Mouse (Mus musculus) kidney, embryonic 14.5 days (tissue): ENCODE measurements around the gene Itga3. TPM values are rescaled to one million over a fixed set of nuclear protein-coding genes. Genes with fewer than 3 reads are reported as not detected.
A peak's percentile ranks its signal among the peaks of the same experiment; 100 is the strongest.

Experiments
- ATAC-seq: fragments of 200-750 bp; cut with Nextera tagmentation; 2 replicates; pipeline ENCODE4 v1.8.0; 2017; ENCODE audit warnings: moderate number of reproducible peaks, mild to moderate bottlenecking, moderate TSS enrichment, moderate library complexity; ENCODE audit not compliant: low FRiP score, low TSS enrichment
- H3K27ac ChIP-seq: fragments of 300-500 bp; sonication (generic); 2 replicates; pipeline ENCODE4 v1.5.1; 2014; ENCODE audit warnings: low read depth, mild to moderate bottlenecking, low read length, moderate library complexity, mixed read lengths
- H3K27me3 ChIP-seq: fragments of 300-500 bp; sonication (generic); 2 replicates; pipeline ENCODE4 v1.6.1; 2014; ENCODE audit warnings: mild to moderate bottlenecking, low read length; ENCODE audit not compliant: control insufficient read depth, insufficient read depth
- H3K36me3 ChIP-seq: fragments of 300-500 bp; sonication (generic); 2 replicates; pipeline ENCODE4 v1.6.1; 2014; ENCODE audit warnings: low read length, mixed read lengths; ENCODE audit not compliant: control insufficient read depth, insufficient read depth
- H3K4me1 ChIP-seq: fragments of 300-500 bp; sonication (generic); 2 replicates; pipeline ENCODE4 v1.6.1; 2014; ENCODE audit warnings: low read length, mixed read lengths; ENCODE audit not compliant: control insufficient read depth, insufficient read depth
- H3K4me2 ChIP-seq: fragments of 300-500 bp; sonication (generic); replicated peaks from 2 replicates; pipeline ENCODE4 v1.6.1; 2014; ENCODE audit warnings: low read depth, mild to moderate bottlenecking, low read length
- H3K4me3 ChIP-seq: fragments of 300-500 bp; sonication (generic); 2 replicates; pipeline ENCODE4 v1.5.1; 2014; ENCODE audit warnings: mild to moderate bottlenecking, low read length
- H3K9ac ChIP-seq: fragments of 300-500 bp; sonication (generic); 2 replicates; pipeline ENCODE4 v1.6.1; 2014; ENCODE audit warnings: low read depth, mild to moderate bottlenecking, low read length, moderate library complexity
- H3K9me3 ChIP-seq: fragments of 300-500 bp; sonication (generic); 2 replicates; pipeline ENCODE4 v1.6.1; 2016; ENCODE audit warnings: low read length; ENCODE audit not compliant: control insufficient read depth
- WGBS: fragments of 180-500 bp; shearing (Covaris S2); extraction: QIAGEN DNeasy Blood & Tissue Kit; methylation state at CpG from one replicate; pipeline ENCODE4 v1.1.7; 2014; 5-methylcytosine and 5-hydroxymethylcytosine counted together
- polyA plus RNA-seq: library from polyadenylated mRNA; unstranded; fragments of >200 nt; fragmentation: Nextera tagmentation; extraction: Ambion mirVana; gene quantifications from 2 replicates; pipeline ENCODE4 v1.2.1, GENCODE M21; 2014

The Itga3 gene
- polyA plus RNA-seq, 1 experiment from 2014 or later: 20.9 TPM

DNA sequence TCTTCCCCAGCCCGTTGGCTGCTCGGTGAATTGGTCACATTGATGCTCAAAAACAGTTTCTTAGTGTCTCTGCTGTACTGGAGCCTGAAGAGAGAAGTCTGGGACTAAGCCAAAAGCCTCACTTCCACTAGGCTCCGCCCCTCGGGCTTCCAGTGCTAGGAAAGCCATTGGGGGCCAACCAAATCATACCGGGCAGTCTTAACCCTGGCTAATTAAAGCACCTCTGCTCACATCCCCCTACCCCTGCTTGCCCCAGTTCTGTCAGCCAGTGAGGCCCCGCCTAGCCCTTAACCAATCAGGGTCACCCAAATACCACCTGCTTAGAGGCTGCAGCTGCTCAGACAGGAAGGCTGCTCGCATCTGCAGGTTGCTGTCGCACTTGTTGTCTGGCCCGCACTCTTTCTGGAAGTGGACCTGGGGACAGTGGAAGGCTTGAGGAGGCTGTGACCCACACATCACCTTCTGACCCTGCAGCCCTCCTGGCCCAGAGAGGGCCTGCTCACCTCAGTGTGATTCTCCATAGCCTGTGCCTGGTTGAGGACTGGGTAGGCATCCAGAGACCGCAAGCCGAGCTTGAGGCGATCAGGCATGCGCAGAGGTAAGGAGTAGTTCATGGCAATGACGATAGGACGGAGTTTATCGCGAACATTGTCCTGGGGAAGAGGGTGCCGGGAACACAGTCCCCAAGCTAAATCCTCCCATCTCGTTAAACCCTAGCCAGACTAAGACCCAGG, 19.7 kb downstream of the Itga3 start:
- 31% methylated on average over 19 of the region's 19 CpGs for WGBS
- H3K9ac ChIP-seq: no peak overlapping the region
- ATAC-seq: no peak
- H3K4me1 ChIP-seq: peaks cover 4% of the 10 kb centered on the region; the same call in 1 of the 2 replicates
- no peaks in the 10 kb centered on the region for H3K9me3 ChIP-seq
- H3K4me3 ChIP-seq: no peak overlapping the region
- H3K27ac ChIP-seq: no peak overlapping the region
- no peaks in the 10 kb centered on the region for H3K27me3 ChIP-seq
- no peak overlapping the region for H3K4me2 ChIP-seq
- H3K36me3 ChIP-seq: peaks cover 23% of the 10 kb centered on the region

DNA sequence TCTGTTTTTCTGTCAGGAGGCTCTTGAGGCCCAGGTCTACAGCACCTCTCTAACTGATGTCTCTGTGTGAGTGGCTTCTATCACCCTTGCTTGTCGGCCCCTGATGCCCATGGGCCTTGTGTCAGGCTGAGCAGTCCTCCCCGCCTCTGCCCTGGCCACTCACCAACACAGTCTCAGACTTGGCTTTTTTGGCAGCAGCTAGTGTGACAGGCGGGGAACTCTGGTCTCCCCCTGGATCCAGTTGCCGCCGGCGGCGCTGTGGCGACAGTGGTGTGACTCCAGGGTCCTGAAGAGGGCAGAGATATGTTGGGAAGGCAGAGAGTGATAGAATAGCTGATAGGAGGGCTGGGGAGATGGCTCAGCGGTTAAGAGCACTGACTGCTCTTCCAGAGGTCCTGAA, 23.5 kb downstream of the Itga3 start:
- Histone ChIP-seq H3K4me3 (no peak overlapping the region), H3K9me3 (no peaks in the 10 kb centered on the region), H3K4me2 (no peak overlapping the region), H3K27me3 (no peaks in the 10 kb centered on the region), H3K9ac (no peak overlapping the region), H3K4me1 (no peaks in the 10 kb centered on the region), H3K27ac (no peak overlapping the region), H3K36me3 (peaks cover 14% of the 10 kb centered on the region; the same call in 1 of the 2 replicates)
- WGBS: 74% methylated on average over 9 of the region's 9 CpGs
- ATAC-seq: no peak

DNA sequence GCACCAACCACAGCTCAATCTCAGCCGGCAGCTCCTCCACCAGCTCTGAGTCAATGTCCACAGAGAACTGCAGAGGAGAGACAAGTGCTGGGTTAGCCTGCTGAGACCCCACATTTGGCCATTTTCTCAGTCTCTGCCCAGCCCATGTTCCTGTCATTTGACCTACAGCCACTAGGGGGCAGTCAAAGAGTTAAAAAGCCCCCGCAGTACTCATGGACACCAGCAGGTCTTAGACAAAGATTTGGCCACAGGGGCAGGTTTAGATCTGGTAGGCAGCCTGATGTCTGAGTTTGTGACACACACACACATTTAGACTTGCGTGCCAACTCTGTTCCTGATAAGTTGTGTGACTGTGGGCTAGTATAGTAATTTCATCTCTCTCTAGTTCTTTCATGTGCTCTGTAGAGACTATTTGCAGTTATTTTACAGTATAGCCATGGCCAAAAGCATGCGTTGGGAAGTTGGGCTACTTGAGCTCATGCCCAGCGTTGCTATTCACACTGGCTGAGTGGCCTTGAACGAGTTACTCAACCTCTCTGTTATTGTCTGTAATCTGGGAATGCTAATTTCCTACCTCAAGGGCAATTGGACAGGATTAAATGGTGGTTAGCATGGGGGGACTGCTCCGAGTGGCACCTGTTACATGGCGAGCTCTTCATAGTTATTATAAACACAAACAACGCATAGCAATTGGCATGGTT, 29.5 kb downstream of the Itga3 start:
- Histone ChIP-seq H3K9me3 (no peaks in the 10 kb centered on the region), H3K27ac (no peak overlapping the region), H3K4me2 (no peak overlapping the region), H3K9ac (no peak overlapping the region), H3K27me3 (no peaks in the 10 kb centered on the region), H3K36me3 (0 out of 2 replicates have a peak, but pooled peaks cover 4% of the 10 kb centered on the region), H3K4me1 (no peaks in the 10 kb centered on the region), H3K4me3 (no peak overlapping the region)
- 58% methylated on average over 9 of the region's 9 CpGs for WGBS
- ATAC-seq: peak; percentile 69

DNA sequence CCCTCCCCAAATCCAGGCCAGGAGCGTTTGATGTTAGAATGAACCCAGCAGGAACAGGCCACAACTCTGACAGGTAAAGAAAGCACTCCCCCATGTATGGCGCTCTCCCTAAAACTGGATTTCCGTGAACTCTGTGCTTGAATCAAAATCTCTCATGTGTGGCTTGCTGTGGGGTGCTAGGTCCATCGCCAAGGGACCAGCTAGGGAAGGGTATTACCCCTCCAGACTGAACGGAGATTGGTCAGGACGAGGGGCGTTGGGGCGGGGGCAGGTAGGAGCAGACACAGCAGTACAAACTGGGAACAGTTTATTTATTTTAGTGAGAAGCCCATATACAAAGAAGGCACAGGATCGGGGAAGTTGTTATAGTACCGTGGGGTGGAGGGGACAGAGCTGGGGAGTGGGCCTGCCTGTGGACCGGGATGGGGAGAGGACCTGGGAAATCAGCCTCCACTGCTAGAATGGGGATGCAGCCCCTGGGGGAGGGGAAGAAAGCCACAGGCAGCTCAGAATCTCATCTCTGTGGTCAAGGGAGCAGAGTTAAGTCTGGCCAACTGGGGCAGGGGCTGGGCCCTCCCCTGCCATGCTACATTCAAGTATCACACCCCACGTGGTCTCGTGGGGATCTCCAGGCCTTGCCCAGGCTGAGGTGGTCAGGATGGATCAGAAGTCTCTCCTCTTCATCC, 32.3 kb downstream of the Itga3 start:
- H3K36me3 ChIP-seq: no peaks in the 10 kb centered on the region
- H3K27me3 ChIP-seq: no peaks in the 10 kb centered on the region
- 41% methylated on average over 13 of the region's 13 CpGs for WGBS

DNA sequence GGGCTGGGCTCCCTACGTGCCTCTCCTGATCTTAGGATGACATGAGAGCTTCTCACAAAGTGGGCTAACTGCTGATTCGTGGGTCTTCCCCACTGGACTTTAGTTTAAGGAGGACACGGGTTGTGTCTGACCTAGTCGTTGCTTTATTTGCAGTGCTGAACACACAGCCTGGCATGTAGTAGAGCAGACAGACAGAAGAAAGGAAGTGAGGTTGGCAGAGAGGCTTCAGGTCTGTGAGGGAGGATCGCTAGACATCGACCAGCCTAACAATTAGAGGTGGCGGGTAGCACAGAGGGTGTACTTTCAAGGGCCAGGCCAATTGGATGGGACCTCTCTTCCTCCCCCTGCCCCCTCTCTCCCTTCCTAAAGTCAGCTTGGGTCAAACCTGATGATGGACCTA, 33.0 kb downstream of the Itga3 start:
- no peak overlapping the region for H3K4me3 ChIP-seq
- no peak overlapping the region for H3K27ac ChIP-seq
- H3K27me3 ChIP-seq: no peaks in the 10 kb centered on the region
- no peak for ATAC-seq
- H3K9me3 ChIP-seq: no peaks in the 10 kb centered on the region
- WGBS: 52% methylated on average over 7 of the region's 7 CpGs
- H3K9ac ChIP-seq: no peak overlapping the region
- H3K4me1 ChIP-seq: peaks cover 10% of the 10 kb centered on the region; the same call in 1 of the 2 replicates
- H3K4me2 ChIP-seq: no peak overlapping the region
- no peaks in the 10 kb centered on the region; the same call in 1 of the 2 replicates for H3K36me3 ChIP-seq

More for the DNA sequence above, 32.3 kb downstream of the Itga3 start:
- H3K27ac ChIP-seq: no peak overlapping the region
- H3K4me1 ChIP-seq: peaks cover 10% of the 10 kb centered on the region; the same call in 1 of the 2 replicates
- H3K4me2 ChIP-seq: no peak overlapping the region
- H3K9ac ChIP-seq: no peak overlapping the region
- ATAC-seq: no peak
- no peak overlapping the region for H3K4me3 ChIP-seq
- no peaks in the 10 kb centered on the region for H3K9me3 ChIP-seq

DNA sequence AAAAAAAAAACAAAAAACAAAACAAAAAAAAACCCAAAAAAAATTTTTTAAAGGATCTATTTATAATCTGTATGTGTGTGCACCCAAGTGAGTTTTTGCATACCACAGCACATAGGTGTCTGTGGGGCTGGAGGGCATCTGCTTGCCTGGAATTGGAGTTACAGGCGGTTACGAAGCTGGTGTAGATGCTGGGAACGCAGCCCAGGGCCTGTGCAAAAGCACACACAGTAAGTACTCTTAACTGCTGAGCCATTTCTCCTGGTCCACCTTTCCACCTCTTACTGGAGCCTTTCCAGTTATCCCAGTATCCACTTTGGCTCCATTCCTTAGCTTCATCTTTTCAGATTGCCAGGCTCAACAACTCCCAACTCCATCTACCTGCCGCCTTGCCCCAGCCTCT, 33.5 kb downstream of the Itga3 start:
- 88% methylated on average over 4 of the region's 4 CpGs for WGBS
- H3K4me2 ChIP-seq: no peak overlapping the region
- no peak for ATAC-seq

DNA sequence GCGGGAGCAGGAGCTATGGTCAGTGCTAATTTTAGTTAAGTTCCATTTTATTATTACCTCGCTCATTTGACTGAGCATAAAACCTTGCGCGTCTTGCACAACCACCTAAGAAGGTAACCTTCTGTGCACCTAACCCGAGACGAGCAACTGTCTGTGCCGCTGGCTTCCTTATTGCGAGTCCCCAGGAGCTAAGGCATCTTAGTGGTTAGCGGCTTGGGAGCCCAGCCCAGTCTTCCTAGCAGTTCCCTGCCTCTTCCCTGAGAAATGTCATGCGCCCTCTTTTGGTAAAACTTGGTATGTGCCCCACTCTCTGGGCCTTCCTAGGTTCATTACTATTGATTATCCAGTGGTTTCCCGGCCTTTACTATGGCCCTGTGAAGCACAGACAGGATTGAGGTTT, 34.5 kb downstream of the Itga3 start:
- no peak for ATAC-seq
- no peaks in the 10 kb centered on the region for H3K9me3 ChIP-seq
- H3K4me3 ChIP-seq: peak overlapping the region; percentile 65
- no peaks in the 10 kb centered on the region for H3K27me3 ChIP-seq
- WGBS: under 1% methylated on average over 11 of the region's 11 CpGs
- peaks cover 10% of the 10 kb centered on the region; the same call in 1 of the 2 replicates for H3K4me1 ChIP-seq
- H3K4me2 ChIP-seq: peak overlapping the region; percentile 83
- H3K36me3 ChIP-seq: peaks cover 6% of the 10 kb centered on the region; the same call in 1 of the 2 replicates
- H3K9ac ChIP-seq: peak overlapping the region; percentile 32; the same call in 1 of the 2 replicates
- no peak overlapping the region for H3K27ac ChIP-seq

More for the DNA sequence above, 33.5 kb downstream of the Itga3 start:
- H3K27me3 ChIP-seq: no peaks in the 10 kb centered on the region
- H3K4me1 ChIP-seq: peaks cover 10% of the 10 kb centered on the region; the same call in 1 of the 2 replicates
- no peak overlapping the region for H3K4me3 ChIP-seq
- no peak overlapping the region for H3K9ac ChIP-seq
- H3K27ac ChIP-seq: no peak overlapping the region
- no peaks in the 10 kb centered on the region for H3K9me3 ChIP-seq
- H3K36me3 ChIP-seq: peaks cover 3% of the 10 kb centered on the region; the same call in 1 of the 2 replicates

DNA sequence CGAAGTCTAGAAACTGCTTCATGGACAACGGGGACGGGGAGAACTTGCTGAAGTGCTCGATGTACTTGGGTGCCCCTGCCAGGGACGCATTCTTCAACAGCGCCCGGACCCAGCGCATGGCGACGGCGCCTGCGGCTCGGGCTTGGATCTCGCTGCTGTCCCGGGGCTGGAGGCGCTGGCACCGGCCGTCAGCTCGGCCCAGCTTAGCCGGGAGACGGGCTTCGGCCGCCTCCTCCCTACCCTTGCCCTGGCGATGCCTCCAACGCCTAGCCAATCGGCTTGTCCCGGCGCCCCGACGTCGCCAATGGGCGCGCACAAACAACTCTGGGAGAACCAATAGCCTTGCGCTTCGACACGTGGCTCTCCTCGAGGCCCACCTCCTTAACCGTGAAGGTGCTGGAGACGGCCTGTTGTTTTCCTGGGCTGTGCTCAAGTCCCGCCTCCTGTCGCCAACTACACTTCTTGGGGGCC, 35.4 kb downstream of the Itga3 start, which contains the start of gene Pdk2:
Gene Pdk2, minus strand, starts transcription at position 216 of the 471 bp plus-strand sequence.
- ATAC-seq: peak; percentile 96
- Histone ChIP-seq H3K9me3 (no peaks in the 10 kb centered on the region), H3K27ac (peak within 1 kb of the TSS; percentile 61), H3K4me3 (peak within 1 kb of the TSS; percentile 65), H3K4me2 (peak within 1 kb of the TSS; percentile 83), H3K4me1 (peaks cover 10% of the 10 kb centered on the region; the same call in 1 of the 2 replicates), H3K9ac (peak within 1 kb of the TSS; percentile 58), H3K36me3 (peaks cover 6% of the 10 kb centered on the region; the same call in 1 of the 2 replicates), H3K27me3 (no peaks in the 10 kb centered on the region)
- WGBS: 0% methylated on average over 41 of the region's 41 CpGs
